Mouse (Mus musculus) thymus, postnatal 4 days (tissue): ENCODE measurements at regions not wholly inside any gene's neighbourhood (a gene's known extent, or its start where the extent isn't known, plus 50 kb on each side); places are given as distances from the start of the nearest gene placed in this dataset.

Experiments
- DNase-seq: peaks from one replicate; pipeline ENCODE4 v3.0.0; 2021

DNA sequence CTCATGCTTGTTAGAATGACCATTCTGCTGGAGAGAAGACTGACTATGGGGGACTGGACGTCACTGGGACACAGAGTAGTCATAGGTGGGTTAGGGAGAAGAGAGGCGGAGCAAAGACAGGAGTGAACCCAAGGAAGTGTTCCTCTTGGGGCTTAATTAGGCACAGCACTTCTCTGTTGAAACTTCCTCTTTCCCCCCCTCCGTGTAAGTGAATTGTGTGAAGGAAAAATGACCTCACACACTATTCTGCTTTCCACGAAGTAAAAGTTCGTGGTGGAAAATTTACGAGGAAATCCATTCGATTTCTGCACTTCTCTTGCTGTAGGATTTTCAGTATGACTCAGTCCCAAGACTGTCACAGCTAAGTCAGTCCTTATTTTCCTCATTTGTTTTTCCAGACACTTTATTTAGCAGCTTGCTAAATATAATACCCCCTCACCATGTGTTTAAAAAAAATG is 49.9 kb upstream of the Ado start:
- no peak for DNase-seq
